Mouse (Mus musculus) spleen, embryonic (tissue): ENCODE results near the gene Rb1.

Source experiments
- CTCF ChIA-PET: fragments of 350-600 bp; sonication (Branson Sonifier 250); formaldehyde crosslinking; loops from one replicate; lab custom pipeline; 2022; lab: Charles Lee

Rb1 gene

GRCm38 (mm10) chr14:73325456-73326381 lies at the start of gene Rb1:
Gene Rb1 (minus strand): TSS chr14:73325822.
- CTCF ChIA-PET = no interaction called here

- CTCF ChIA-PET = interaction anchor here (0.6 to 0.7 kb wide), 2 partner anchors 211 to 1350 kb away, joined by 3 read pairs; no protein-coding TSS in a partner anchor
Measured at GRCm38 (mm10) chr14:73374315-73374890, 48.8 kb upstream of the Rb1 start.

- CTCF ChIA-PET = no interaction called here
Measured at GRCm38 (mm10) chr14:73373606-73374005, 48.0 kb upstream of the Rb1 start.

GRCm38 (mm10) chr14:73372990-73373389 lies 47.4 kb upstream of the Rb1 start:
- CTCF ChIA-PET = no interaction called here

GRCm38 (mm10) chr14:73371577-73371976 lies 46.0 kb upstream of the Rb1 start:
- CTCF ChIA-PET = no interaction called here

GRCm38 (mm10) chr14:73370695-73371372 lies 45.2 kb upstream of the Rb1 start:
- CTCF ChIA-PET = no interaction called here

- CTCF ChIA-PET = no interaction called here
Measured at GRCm38 (mm10) chr14:73370078-73370670, 44.6 kb upstream of the Rb1 start.

- CTCF ChIA-PET = interaction anchor here (0.8 kb wide), 1 partner anchor 10 kb away, joined by 3 read pairs; no protein-coding TSS in a partner anchor
Measured at GRCm38 (mm10) chr14:73369634-73370033, 44.0 kb upstream of the Rb1 start.

- CTCF ChIA-PET = interaction anchor here (0.8 kb wide), 1 partner anchor 10 kb away, joined by 3 read pairs; no protein-coding TSS in a partner anchor
Measured at GRCm38 (mm10) chr14:73368966-73369365, 43.3 kb upstream of the Rb1 start.

GRCm38 (mm10) chr14:73368221-73368620 lies 42.6 kb upstream of the Rb1 start:
- CTCF ChIA-PET = no interaction called here

- CTCF ChIA-PET = interaction anchor here (0.5 kb wide), 1 partner anchor 102 kb away, joined by 3 read pairs; no protein-coding TSS in a partner anchor
Measured at GRCm38 (mm10) chr14:73366278-73366677, 40.7 kb upstream of the Rb1 start.

GRCm38 (mm10) chr14:73363782-73364181 lies 38.2 kb upstream of the Rb1 start:
- CTCF ChIA-PET = no interaction called here

GRCm38 (mm10) chr14:73354700-73355099 lies 29.1 kb upstream of the Rb1 start:
- CTCF ChIA-PET = no interaction called here

GRCm38 (mm10) chr14:73351118-73351517 lies 25.5 kb upstream of the Rb1 start:
- CTCF ChIA-PET = no interaction called here

- CTCF ChIA-PET = interaction anchor here (0.5 kb wide), 1 partner anchor 134 kb away, joined by 3 read pairs; no protein-coding TSS in a partner anchor
Measured at GRCm38 (mm10) chr14:73350029-73350428, 24.4 kb upstream of the Rb1 start.

GRCm38 (mm10) chr14:73349061-73349670 lies 23.5 kb upstream of the Rb1 start:
- CTCF ChIA-PET = no interaction called here

GRCm38 (mm10) chr14:73347302-73347701 lies 21.7 kb upstream of the Rb1 start:
- CTCF ChIA-PET = no interaction called here

GRCm38 (mm10) chr14:73345614-73346013 lies 20.0 kb upstream of the Rb1 start:
- CTCF ChIA-PET = no interaction called here

GRCm38 (mm10) chr14:73340051-73340755 lies 14.6 kb upstream of the Rb1 start:
- CTCF ChIA-PET = no interaction called here

GRCm38 (mm10) chr14:73339615-73340014 lies 14.0 kb upstream of the Rb1 start:
- CTCF ChIA-PET = no interaction called here
